Mouse (Mus musculus) liver, postnatal 0 days (tissue): ENCODE results near the gene Sox5. TPM values are rescaled to one million over a fixed set of nuclear protein-coding genes. Genes with fewer than 3 reads are reported as not detected.

Source experiments
- ATAC-seq: fragments of 200-750 bp; cut with Nextera tagmentation; 2 replicates; pipeline ENCODE4 v1.8.0; 2017; ENCODE audit warnings: mild to moderate bottlenecking, moderate library complexity
- DNase-seq: peaks from one replicate; pipeline ENCODE4 v3.0.0-alpha.2; 2016
- H3K27ac ChIP-seq: fragments of 300-500 bp; sonication (generic); 2 replicates; pipeline ENCODE4 v1.5.1; 2014; ENCODE audit warnings: antibody characterized with exemption, moderate library complexity, mild to moderate bottlenecking, low read depth
- H3K27me3 ChIP-seq: fragments of 300-500 bp; sonication (generic); 2 replicates; pipeline ENCODE4 v1.6.1; 2014; ENCODE audit warnings: low read length, control low read depth, mixed read lengths; ENCODE audit not compliant: insufficient read depth
- H3K36me3 ChIP-seq: fragments of 300-500 bp; sonication (generic); replicated peaks from 2 replicates; pipeline ENCODE4 v1.6.1; 2014; ENCODE audit warnings: mild to moderate bottlenecking, control low read depth, low read length, moderate library complexity, mixed read lengths; ENCODE audit not compliant: insufficient read depth
- H3K4me1 ChIP-seq: fragments of 300-500 bp; sonication (generic); 2 replicates; pipeline ENCODE4 v1.6.1; 2014; ENCODE audit warnings: antibody characterized with exemption, mild to moderate bottlenecking, control low read depth; ENCODE audit not compliant: insufficient read depth
- H3K4me2 ChIP-seq: fragments of 300-500 bp; sonication (generic); 2 replicates; pipeline ENCODE4 v1.6.1; 2014; ENCODE audit warnings: low read depth, mild to moderate bottlenecking, low read length, moderate library complexity, mixed read lengths
- H3K4me3 ChIP-seq: fragments of 300-500 bp; sonication (generic); 2 replicates; pipeline ENCODE4 v1.5.1; 2014; ENCODE audit warnings: low read depth, low read length
- H3K9ac ChIP-seq: fragments of 300-500 bp; sonication (generic); replicated peaks from 2 replicates; pipeline ENCODE4 v1.6.1; 2014; ENCODE audit warnings: mild to moderate bottlenecking, moderate library complexity
- H3K9me3 ChIP-seq: fragments of 300-500 bp; sonication (generic); 2 replicates; pipeline ENCODE4 v1.6.1; 2016; ENCODE audit warnings: mild to moderate bottlenecking, control low read depth, low read length, mixed read lengths
- CTCF ChIP-seq: sonication (generic); IDR thresholded peaks from 2 replicates; pipeline ENCODE4 v1.5.1; 2016; ENCODE audit warnings: antibody characterized with exemption, low read depth
- EP300 ChIP-seq: IDR thresholded peaks from 2 replicates; pipeline ENCODE4 v1.6.1; 2016; ENCODE audit warnings: antibody characterized with exemption, low read depth, mild to moderate bottlenecking
- whole genome bisulfite sequencing: fragments of 180-500 bp; shearing (Covaris S2); extraction: QIAGEN DNeasy Blood & Tissue Kit; methylation state at CpG from one replicate; pipeline ENCODE4 v1.1.7; 2014; ENCODE audit not compliant: insufficient replicate concordance; 5-methylcytosine and 5-hydroxymethylcytosine counted together
- polyA plus RNA-seq: library from polyadenylated mRNA; unstranded; fragments of >200 nt; fragmentation: Nextera tagmentation; extraction: Ambion mirVana; gene quantifications from 2 replicates; pipeline ENCODE4 v1.2.1, GENCODE M21; 2015

Sox5 gene
- polyA plus RNA-seq, 1 experiment from 2014 or later = 7.5 TPM

- peak overlapping the region; percentile 90; the same call in 1 of the 2 replicates for H3K27ac ChIP-seq
- peak; percentile 30 for DNase-seq
- TF ChIP-seq CTCF = no peak
- no peak for TF ChIP-seq EP300
- ATAC-seq = peak; percentile 79
- H3K4me2 ChIP-seq = peak overlapping the region; percentile 91; the same call in 1 of the 2 replicates
- peaks cover 10% of the 10 kb centered on the region; the same call in 1 of the 2 replicates for H3K27me3 ChIP-seq
- no peak overlapping the region for H3K9ac ChIP-seq
- no peaks in the 10 kb centered on the region for H3K36me3 ChIP-seq
- no peak overlapping the region for H3K4me3 ChIP-seq
- no peaks in the 10 kb centered on the region for H3K9me3 ChIP-seq
- H3K4me1 ChIP-seq = no peaks in the 10 kb centered on the region; the same call in none of the 2 replicates
Observed at GRCm38 (mm10) chr6:144783295-144783694, 1.5 kb upstream of the Sox5 start.

GRCm38 (mm10) chr6:144782866-144783265 lies 1.1 kb upstream of the Sox5 start:
- TF ChIP-seq EP300 (no peak), CTCF (no peak)
- Histone ChIP-seq H3K27me3 (peaks cover 10% of the 10 kb centered on the region; the same call in 1 of the 2 replicates), H3K4me1 (no peaks in the 10 kb centered on the region; the same call in none of the 2 replicates), H3K4me3 (peak overlapping the region; percentile 76), H3K4me2 (peak overlapping the region; percentile 91), H3K27ac (peak overlapping the region; percentile 90), H3K36me3 (no peaks in the 10 kb centered on the region), H3K9ac (no peak overlapping the region; the same call in 1 of the 2 replicates), H3K9me3 (no peaks in the 10 kb centered on the region)
- DNase-seq (peak; percentile 23), ATAC-seq (0 out of 2 replicates have a peak, but pooled peaks have one; percentile 23)
- WGBS = 14% methylated on average over 12 of the region's 12 CpGs

- DNase-seq = peak; percentile 34
- Histone ChIP-seq H3K27me3 (peaks cover 10% of the 10 kb centered on the region; the same call in 1 of the 2 replicates), H3K4me1 (no peaks in the 10 kb centered on the region; the same call in none of the 2 replicates), H3K27ac (peak overlapping the region; percentile 90), H3K9ac (peak overlapping the region; percentile 73), H3K9me3 (no peaks in the 10 kb centered on the region), H3K4me2 (peak overlapping the region; percentile 91), H3K4me3 (peak overlapping the region; percentile 76), H3K36me3 (no peaks in the 10 kb centered on the region)
- ATAC-seq = peak; percentile 22
- TF ChIP-seq CTCF (no peak), EP300 (no peak)
- WGBS = 2% methylated on average over 44 of the region's 55 CpGs
Observed at GRCm38 (mm10) chr6:144782031-144782857, 467 bp upstream of the Sox5 start.

GRCm38 (mm10) chr6:144780608-144781285 lies 1.0 kb downstream of the Sox5 start:
- DNase-seq (no peak), ATAC-seq (peak; percentile 28; the same call in 1 of the 2 replicates)
- Histone ChIP-seq H3K9ac (peak overlapping the region; percentile 73; the same call in 1 of the 2 replicates), H3K36me3 (no peaks in the 10 kb centered on the region), H3K9me3 (no peaks in the 10 kb centered on the region), H3K4me2 (peak overlapping the region; percentile 91), H3K4me3 (peak overlapping the region; percentile 76), H3K27me3 (peaks cover 10% of the 10 kb centered on the region; the same call in 1 of the 2 replicates), H3K4me1 (no peaks in the 10 kb centered on the region; the same call in none of the 2 replicates), H3K27ac (peak overlapping the region; percentile 90)
- TF ChIP-seq EP300 (no peak), CTCF (no peak)
- WGBS = 22% methylated on average over 8 of the region's 9 CpGs

GRCm38 (mm10) chr6:144779945-144780607 lies 1.7 kb downstream of the Sox5 start:
- Histone ChIP-seq H3K36me3 (no peaks in the 10 kb centered on the region), H3K27me3 (peaks cover 10% of the 10 kb centered on the region; the same call in 1 of the 2 replicates), H3K9ac (0 out of 2 replicates have a peak overlapping the region, but pooled peaks have one; percentile 14), H3K4me2 (peak overlapping the region; percentile 91), H3K9me3 (no peaks in the 10 kb centered on the region), H3K4me1 (no peaks in the 10 kb centered on the region; the same call in none of the 2 replicates), H3K4me3 (0 out of 2 replicates have a peak overlapping the region, but pooled peaks have one; percentile 3), H3K27ac (peak overlapping the region; percentile 90)
- ATAC-seq (no peak), DNase-seq (no peak)
- 38% methylated on average over 12 of the region's 12 CpGs for WGBS
- no peak for TF ChIP-seq EP300
- no peak for TF ChIP-seq CTCF
